In genomic region chr1:78819592-78819991, GRCm38 (mm10) we compare ENCODE assay signal across 8 mouse cellular contexts. TPM values are rescaled to one million over a fixed set of nuclear protein-coding genes. Genes with fewer than 3 reads are reported as not detected.
A peak's percentile ranks its signal among the peaks of the same experiment; 100 is the strongest.
DNase-seq lines count a peak whose midpoint lies in the region; ATAC-seq lines count a peak whose summit lies in the region.

No protein-coding gene starts in this region.

- H3K4me1 ChIP-seq in intestine, embryonic 15.5 days (replicated peaks): peaks cover 33% of the 10 kb centered on the region
- peaks cover 33% of the 10 kb centered on the region for H3K4me1 ChIP-seq in stomach, embryonic 14.5 days (ENCODE audit: control insufficient read depth, insufficient read depth, low read length)

- no peaks in the 10 kb centered on the region for H3K27me3 ChIP-seq in intestine, embryonic 15.5 days (replicated peaks)
- H3K27me3 ChIP-seq in stomach, embryonic 14.5 days (ENCODE audit: control insufficient read depth, insufficient read depth, low read length): no peaks in the 10 kb centered on the region

- no peak overlapping the region for H3K4me3 ChIP-seq in intestine, embryonic 15.5 days (replicated peaks)
- no peak overlapping the region for H3K4me3 ChIP-seq in stomach, embryonic 14.5 days (ENCODE audit: low read depth, low read length)

- no peak overlapping the region for H3K9ac ChIP-seq in intestine, embryonic 15.5 days
- H3K9ac ChIP-seq in stomach, embryonic 14.5 days (replicated peaks; ENCODE audit: low read depth, low read length): no peak overlapping the region

- peak overlapping the region; percentile 31; the same call in 1 of the 2 replicates for H3K4me2 ChIP-seq in intestine, embryonic 15.5 days (replicated peaks)
- 0 out of 2 replicates have a peak overlapping the region, but pooled peaks have one; percentile 23 for H3K4me2 ChIP-seq in stomach, embryonic 14.5 days (replicated peaks; ENCODE audit: low read depth, low read length)

- 34% methylated on average over 7 of the region's 7 CpGs for WGBS in intestine, embryonic 15.5 days
- WGBS in stomach, embryonic 14.5 days: 25% methylated on average over 7 of the region's 7 CpGs

- peak; percentile 32; the same call in 1 of the 2 replicates for ATAC-seq in intestine, embryonic 15.5 days
- no peak; the same call in 1 of the 2 replicates for ATAC-seq in stomach, embryonic 14.5 days (ENCODE audit: insufficient number of reproducible peaks, insufficient read depth, low FRiP score, low read depth)

- DNase-seq in embryo, embryonic 10.5 days (ENCODE audit: low spot score): peak; percentile 25
- DNase-seq in embryo, embryonic 10 days (ENCODE audit: low spot score): no peak
- peak; percentile 42 for DNase-seq in right cerebral cortex, postnatal 4 days
- DNase-seq in right cerebral cortex, postnatal 14 days: no peak
- no peak for DNase-seq in MN1 (ENCODE audit: low spot score)
- DNase-seq in urinary bladder, adult 18-20 months (ENCODE audit: low spot score in 2 of 2): no peak

- no peaks in the 10 kb centered on the region for H3K9me3 ChIP-seq in intestine, embryonic 15.5 days
- H3K9me3 ChIP-seq in stomach, embryonic 14.5 days (ENCODE audit: control insufficient read depth, low read depth, low read length): no peaks in the 10 kb centered on the region

- H3K27ac ChIP-seq in intestine, embryonic 15.5 days: peak overlapping the region; percentile 81
- peak overlapping the region; percentile 86 for H3K27ac ChIP-seq in stomach, embryonic 14.5 days (ENCODE audit: low read length)

- H3K36me3 ChIP-seq in intestine, embryonic 15.5 days: no peaks in the 10 kb centered on the region
- no peaks in the 10 kb centered on the region for H3K36me3 ChIP-seq in stomach, embryonic 14.5 days (ENCODE audit: control insufficient read depth, insufficient read depth, low read length)

RNA-seq across cellular contexts. Expression of gene Kcne4, which starts 3.0 kb away (rescaled TPM):
- polyA plus RNA-seq in intestine, embryonic 15.5 days (2015; fragmentation: Nextera tagmentation; extraction: Ambion mirVana): 5.7 and 6.3 TPM in 2 replicates
- polyA plus RNA-seq in stomach, embryonic 14.5 days (2014; fragmentation: Nextera tagmentation; extraction: Ambion mirVana): 6.6 and 7.9 TPM in 2 replicates

Comparison
In these comparisons a context has a peak if more than half of its experiments do, and no peak if none do; other contexts are left out.
1. DNase-seq: peak in embryo, embryonic 10.5 days (single experiment) and right cerebral cortex, postnatal 4 days (single experiment); none in embryo, embryonic 10 days (single experiment), right cerebral cortex, postnatal 14 days (single experiment), MN1 (single experiment) and urinary bladder, adult 18-20 months (0 of 2).